Mouse (Mus musculus): ENCODE data around the gene Aff1. TPM values are rescaled to one million over a fixed set of nuclear protein-coding genes. Genes with fewer than 3 reads are reported as not detected.

Gene Aff1
- polyA plus RNA-seq, 1 experiment from 2014 or later, result 1.2 TPM

DNA sequence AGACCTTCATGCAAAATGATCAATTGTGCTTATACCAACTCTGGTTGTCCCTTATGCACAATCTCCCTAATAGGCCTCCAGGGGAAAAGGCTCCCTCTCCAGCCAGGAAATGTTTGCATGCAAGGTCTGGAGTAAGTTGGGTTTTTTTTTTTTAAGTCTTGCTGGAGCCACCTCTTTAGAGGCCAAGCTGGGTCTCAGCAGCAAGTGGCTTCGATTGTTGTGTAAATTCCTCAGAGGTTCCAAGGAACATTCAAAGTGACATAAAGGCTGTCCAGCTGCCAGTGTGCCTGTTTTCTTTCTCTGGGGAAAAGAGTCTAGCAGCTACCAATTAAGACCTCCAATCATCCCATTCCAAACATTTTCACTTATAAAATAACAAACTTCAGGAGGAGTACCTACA, 206.1 kb downstream of the Aff1 start:
- Histone ChIP-seq H3K27ac (replicated peaks) (no peak overlapping the region), H3K9ac (replicated peaks) (no peak overlapping the region), H3K4me2 (replicated peaks) (no peak overlapping the region), H3K4me1 (peaks cover 3% of the 10 kb centered on the region; the same call in 1 of the 2 replicates), H3K4me3 (no peak overlapping the region), H3K36me3 (no peaks in the 10 kb centered on the region), H3K9me3 (no peaks in the 10 kb centered on the region), H3K27me3 (no peaks in the 10 kb centered on the region)
- 15% methylated on average over 1 of the region's 1 CpGs for WGBS
- ATAC-seq (replicated peaks), result no peak

Other genes with a start within 250 kb of the Aff1 start
- 0.17 TPM in 1 of 2 replicates, not detected in the other for gene Slc10a6, start 63.0 kb upstream of the Aff1 start, polyA plus RNA-seq (2015; fragmentation: Nextera tagmentation; extraction: Ambion mirVana)
- gene 1700016H13Rik, start 36.4 kb upstream of the Aff1 start, polyA plus RNA-seq (2015; fragmentation: Nextera tagmentation; extraction: Ambion mirVana), result 0.31 and 0.62 TPM in 2 replicates
- gene Klhl8, start 218.9 kb downstream of the Aff1 start, polyA plus RNA-seq (2015; fragmentation: Nextera tagmentation; extraction: Ambion mirVana), result 43.8 and 46.3 TPM in 2 replicates